Mouse (Mus musculus) hindbrain, embryonic 16.5 days (tissue): Measurements from ENCODE around the gene Pdzd2. TPM values are rescaled to one million over a fixed set of nuclear protein-coding genes. Genes with fewer than 3 reads are reported as not detected.

Source experiments
- ATAC-seq: fragments of 200-750 bp; cut with Nextera tagmentation; 2 replicates; pipeline ENCODE4 v1.8.0; 2017; ENCODE audit warnings: moderate TSS enrichment, moderate library complexity
- H3K27ac ChIP-seq: fragments of 300-500 bp; sonication (generic); 2 replicates; pipeline ENCODE4 v1.5.1; 2014; ENCODE audit warnings: low read depth, mild to moderate bottlenecking, control low read depth, low read length, moderate library complexity
- H3K27me3 ChIP-seq: fragments of 300-500 bp; sonication (generic); replicated peaks from 2 replicates; pipeline ENCODE4 v1.6.1; 2014; ENCODE audit warnings: low read length; ENCODE audit not compliant: control insufficient read depth, insufficient read depth
- H3K36me3 ChIP-seq: fragments of 300-500 bp; sonication (generic); 2 replicates; pipeline ENCODE4 v1.6.1; 2014; ENCODE audit warnings: mild to moderate bottlenecking, low read length, moderate library complexity, mixed read lengths; ENCODE audit not compliant: control insufficient read depth, insufficient read depth
- H3K4me1 ChIP-seq: fragments of 300-500 bp; sonication (generic); 2 replicates; pipeline ENCODE4 v1.6.1; 2014; ENCODE audit warnings: low read depth, low read length; ENCODE audit not compliant: control insufficient read depth, insufficient read depth
- H3K4me2 ChIP-seq: fragments of 300-500 bp; sonication (generic); 2 replicates; pipeline ENCODE4 v1.6.1; 2014; ENCODE audit warnings: mild to moderate bottlenecking, low read length, control low read depth, moderate library complexity
- H3K4me3 ChIP-seq: fragments of 300-500 bp; sonication (generic); 2 replicates; pipeline ENCODE4 v1.5.1; 2014; ENCODE audit warnings: mild to moderate bottlenecking, low read length, control low read depth, moderate library complexity
- H3K9ac ChIP-seq: fragments of 300-500 bp; sonication (generic); 2 replicates; pipeline ENCODE4 v1.6.1; 2014; ENCODE audit warnings: low read depth, mild to moderate bottlenecking, control low read depth, low read length, moderate library complexity
- H3K9me3 ChIP-seq: fragments of 300-500 bp; sonication (generic); 2 replicates; pipeline ENCODE4 v1.6.1; 2014; ENCODE audit warnings: mild to moderate bottlenecking, low read length, moderate library complexity; ENCODE audit not compliant: control insufficient read depth
- WGBS: fragments of 180-500 bp; shearing (Covaris S2); extraction: QIAGEN DNeasy Blood & Tissue Kit; methylation state at CpG from one replicate; pipeline ENCODE4 v1.1.7; 2014; 5-methylcytosine and 5-hydroxymethylcytosine counted together
- polyA plus RNA-seq: library from polyadenylated mRNA; unstranded; fragments of >200 nt; fragmentation: Nextera tagmentation; extraction: Ambion mirVana; gene quantifications from 2 replicates; pipeline ENCODE4 v1.2.1, GENCODE M21; 2015

Pdzd2 gene
- polyA plus RNA-seq, 1 experiment from 2014 or later: 19.5 TPM

GRCm38 (mm10) chr15:12419446-12419845 lies 320.3 kb downstream of the Pdzd2 start:
- H3K27ac ChIP-seq: no peak overlapping the region; the same call in 1 of the 2 replicates
- H3K4me3 ChIP-seq: no peak overlapping the region
- no peaks in the 10 kb centered on the region for H3K4me1 ChIP-seq
- H3K4me2 ChIP-seq: no peak overlapping the region
- no peaks in the 10 kb centered on the region for H3K27me3 ChIP-seq
- H3K36me3 ChIP-seq: no peaks in the 10 kb centered on the region
- 82% methylated on average over 7 of the region's 7 CpGs for WGBS
- no peak overlapping the region for H3K9ac ChIP-seq
- no peaks in the 10 kb centered on the region for H3K9me3 ChIP-seq
- no peak for ATAC-seq

- no peak for ATAC-seq
- Histone ChIP-seq H3K4me2 (no peak overlapping the region), H3K4me1 (no peaks in the 10 kb centered on the region)
These were observed 324.1 kb downstream of the Pdzd2 start for GRCm38 (mm10) chr15:12415536-12416200.

GRCm38 (mm10) chr15:12414696-12415095 lies 325.0 kb downstream of the Pdzd2 start:
- Histone ChIP-seq H3K4me1 (no peaks in the 10 kb centered on the region), H3K27me3 (no peaks in the 10 kb centered on the region), H3K4me3 (no peak overlapping the region), H3K27ac (no peak overlapping the region), H3K9me3 (no peaks in the 10 kb centered on the region), H3K36me3 (no peaks in the 10 kb centered on the region), H3K9ac (no peak overlapping the region), H3K4me2 (no peak overlapping the region)
- no peak for ATAC-seq
- 81% methylated on average over 6 of the region's 6 CpGs for WGBS

More at GRCm38 (mm10) chr15:12415536-12416200, 324.1 kb downstream of the Pdzd2 start:
- no peaks in the 10 kb centered on the region for H3K9me3 ChIP-seq
- no peak overlapping the region for H3K9ac ChIP-seq
- no peak overlapping the region for H3K27ac ChIP-seq
- no peaks in the 10 kb centered on the region for H3K27me3 ChIP-seq
- no peak overlapping the region for H3K4me3 ChIP-seq
- no peaks in the 10 kb centered on the region for H3K36me3 ChIP-seq
- 83% methylated on average over 16 of the region's 16 CpGs for WGBS

- Histone ChIP-seq H3K27ac (no peak overlapping the region), H3K9me3 (0 out of 2 replicates have a peak, but pooled peaks cover 2% of the 10 kb centered on the region), H3K27me3 (no peaks in the 10 kb centered on the region), H3K9ac (no peak overlapping the region), H3K4me1 (no peaks in the 10 kb centered on the region), H3K36me3 (peaks cover 3% of the 10 kb centered on the region; the same call in 1 of the 2 replicates), H3K4me3 (no peak overlapping the region), H3K4me2 (no peak overlapping the region)
- peak; percentile 60; the same call in 1 of the 2 replicates for ATAC-seq
- WGBS: 67% methylated on average over 8 of the region's 8 CpGs
These were observed 331.5 kb downstream of the Pdzd2 start for GRCm38 (mm10) chr15:12408205-12408604.

GRCm38 (mm10) chr15:12405592-12405991 lies 334.1 kb downstream of the Pdzd2 start:
- 91% methylated on average over 5 of the region's 5 CpGs for WGBS
- no peak for ATAC-seq
- no peaks in the 10 kb centered on the region for H3K27me3 ChIP-seq
- H3K27ac ChIP-seq: no peak overlapping the region
- no peak overlapping the region for H3K9ac ChIP-seq
- no peak overlapping the region for H3K4me3 ChIP-seq
- H3K36me3 ChIP-seq: peaks cover 3% of the 10 kb centered on the region; the same call in 1 of the 2 replicates
- 0 out of 2 replicates have a peak, but pooled peaks cover 2% of the 10 kb centered on the region for H3K9me3 ChIP-seq
- no peaks in the 10 kb centered on the region for H3K4me1 ChIP-seq
- no peak overlapping the region for H3K4me2 ChIP-seq

GRCm38 (mm10) chr15:12397032-12397431 lies 342.7 kb downstream of the Pdzd2 start:
- H3K36me3 ChIP-seq: no peaks in the 10 kb centered on the region
- no peak for ATAC-seq
- H3K27me3 ChIP-seq: no peaks in the 10 kb centered on the region
- H3K4me1 ChIP-seq: no peaks in the 10 kb centered on the region
- no peaks in the 10 kb centered on the region for H3K9me3 ChIP-seq
- H3K4me3 ChIP-seq: no peak overlapping the region
- WGBS: 82% methylated on average over 6 of the region's 6 CpGs
- H3K27ac ChIP-seq: no peak overlapping the region
- H3K9ac ChIP-seq: no peak overlapping the region
- no peak overlapping the region for H3K4me2 ChIP-seq

GRCm38 (mm10) chr15:12394758-12395157 lies 345.0 kb downstream of the Pdzd2 start:
- Histone ChIP-seq H3K27ac (no peak overlapping the region), H3K9me3 (no peaks in the 10 kb centered on the region), H3K9ac (no peak overlapping the region), H3K4me3 (no peak overlapping the region), H3K36me3 (no peaks in the 10 kb centered on the region), H3K27me3 (no peaks in the 10 kb centered on the region), H3K4me1 (no peaks in the 10 kb centered on the region), H3K4me2 (no peak overlapping the region)
- 93% methylated on average over 10 of the region's 10 CpGs for WGBS
- ATAC-seq: no peak

DNA sequence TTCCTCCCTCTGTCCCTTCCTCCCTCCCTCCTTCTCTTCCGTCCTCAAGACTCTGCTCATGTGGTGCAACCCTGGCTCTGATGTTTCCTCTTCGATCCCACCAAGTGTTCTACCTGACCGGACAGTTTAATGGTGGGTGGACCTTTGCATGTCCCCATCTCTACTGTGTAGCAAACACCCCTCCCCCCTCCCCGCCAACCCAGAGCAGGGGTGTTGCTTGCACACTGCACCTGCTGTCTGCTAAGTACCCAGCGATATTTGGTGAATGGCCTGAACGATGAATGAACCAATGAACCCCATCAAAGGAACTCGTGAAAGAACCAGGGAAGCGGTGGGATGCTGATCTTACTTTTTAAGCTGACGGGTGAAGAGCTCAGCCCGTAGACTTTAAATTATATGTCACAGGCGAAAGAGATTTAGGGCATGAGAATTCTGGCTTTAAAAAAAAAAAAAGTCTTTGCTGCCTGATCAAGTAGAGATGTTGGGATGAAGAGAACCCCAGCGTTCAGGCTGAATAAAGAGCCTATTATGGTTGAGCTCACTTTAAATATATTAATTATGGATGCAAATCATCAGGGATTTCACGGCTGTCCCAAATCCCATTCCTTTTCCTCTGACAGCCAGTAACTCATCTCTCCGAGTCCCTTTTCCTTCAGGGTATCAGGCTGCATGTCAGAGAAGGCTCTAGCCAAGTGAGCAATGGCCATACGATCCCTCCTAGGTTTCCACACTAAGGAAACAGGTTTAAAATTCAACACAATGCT lies 350.8 kb downstream of the Pdzd2 start:
- Histone ChIP-seq H3K9me3 (no peaks in the 10 kb centered on the region), H3K4me1 (0 out of 2 replicates have a peak, but pooled peaks cover 2% of the 10 kb centered on the region), H3K27ac (no peak overlapping the region), H3K27me3 (no peaks in the 10 kb centered on the region), H3K36me3 (no peaks in the 10 kb centered on the region), H3K4me3 (no peak overlapping the region), H3K4me2 (no peak overlapping the region), H3K9ac (no peak overlapping the region)
- WGBS: 43% methylated on average over 15 of the region's 15 CpGs
- peak; percentile 50 for ATAC-seq

DNA sequence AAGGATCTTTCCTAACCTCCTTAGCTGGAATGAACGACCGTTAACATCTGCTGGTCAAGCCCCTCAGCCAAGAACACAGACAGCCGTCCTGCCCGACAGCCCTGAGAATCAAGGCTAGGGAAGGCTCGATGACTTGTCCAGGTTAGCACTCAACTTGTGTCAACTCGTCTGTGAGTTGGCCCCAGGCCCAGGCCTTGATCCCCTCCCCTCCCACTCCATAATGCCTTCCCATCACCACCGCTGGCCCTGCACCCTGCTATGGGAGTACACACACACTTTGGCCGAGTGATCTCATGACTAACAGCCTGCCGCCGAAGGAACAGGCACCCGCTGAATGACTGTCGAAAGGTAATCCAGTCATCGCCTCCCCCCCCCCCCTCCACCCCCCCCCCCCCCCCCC lies 355.0 kb downstream of the Pdzd2 start:
- Histone ChIP-seq H3K9ac (no peak overlapping the region), H3K4me3 (no peak overlapping the region), H3K4me2 (no peak overlapping the region), H3K27me3 (no peaks in the 10 kb centered on the region), H3K36me3 (no peaks in the 10 kb centered on the region), H3K27ac (no peak overlapping the region), H3K9me3 (no peaks in the 10 kb centered on the region), H3K4me1 (0 out of 2 replicates have a peak, but pooled peaks cover 2% of the 10 kb centered on the region)
- WGBS: 87% methylated on average over 13 of the region's 13 CpGs
- no peak for ATAC-seq
